Mouse (Mus musculus) heart, adult 2 months (tissue): ENCODE data around the gene Gdf15. TPM values are rescaled to one million over a fixed set of nuclear protein-coding genes. Genes with fewer than 3 reads are reported as not detected.

ENCODE experiments used
- DNase-seq, 2 experiments: peaks; one replicate each; pipeline ENCODE4 v3.0.0; 2021
- H3K27ac ChIP-seq: fragments of 200-600 bp; 2 replicates; pipeline ENCODE4 v1.8.1; 2022
- H3K27me3 ChIP-seq: fragments of 200-500 bp; 2 replicates; pipeline ENCODE4 v1.6.1; 2012; ENCODE audit warnings: mild to moderate bottlenecking, low read length, inconsistent platforms, mixed read lengths; ENCODE audit not compliant: control insufficient read depth, insufficient read depth
- H3K36me3 ChIP-seq: fragments of 200-500 bp; 2 replicates; pipeline ENCODE4 v1.6.1; 2012; ENCODE audit warnings: low read length, inconsistent platforms; ENCODE audit not compliant: control insufficient read depth, insufficient read depth
- H3K4me1 ChIP-seq: fragments of 200-500 bp; 2 replicates; pipeline ENCODE4 v1.6.1; 2011; ENCODE audit warnings: low read length; ENCODE audit not compliant: control insufficient read depth, insufficient read depth
- H3K4me3 ChIP-seq: fragments of 200-600 bp; 2 replicates; pipeline ENCODE4 v1.8.1; 2022
- H3K79me2 ChIP-seq: fragments of 200-500 bp; replicated peaks from 2 replicates; pipeline ENCODE4 v1.6.1; 2012; ENCODE audit warnings: mild to moderate bottlenecking, inconsistent platforms, low read length, moderate library complexity, mixed read lengths; ENCODE audit not compliant: control insufficient read depth, insufficient read depth
- H3K9ac ChIP-seq: fragments of 200-500 bp; 2 replicates; pipeline ENCODE4 v1.6.1; 2012; ENCODE audit warnings: low read depth, mild to moderate bottlenecking, control low read depth, inconsistent platforms, low read length, mixed read lengths
- CTCF ChIP-seq: fragments of 200-600 bp; IDR thresholded peaks from 2 replicates; pipeline ENCODE4 v1.8.1; 2022; ENCODE audit warnings: antibody characterized with exemption, mild to moderate bottlenecking, moderate library complexity
- EP300 ChIP-seq: fragments of 200-500 bp; IDR thresholded peaks from 2 replicates; pipeline ENCODE4 v1.6.1; 2011; ENCODE audit warnings: low read depth, low read length, control low read depth; ENCODE audit not compliant: insufficient read depth
- POLR2A ChIP-seq: fragments of 200-500 bp; IDR thresholded peaks from 2 replicates; pipeline ENCODE4 v1.6.1; 2011; ENCODE audit warnings: mild to moderate bottlenecking, low read depth, low read length, control low read depth; ENCODE audit not compliant: insufficient read depth
- WGBS: fragments of 180-500 bp; shearing (Covaris S2); methylation state at CpG from one replicate; pipeline ENCODE4 v1.1.7; 2018; 5-methylcytosine and 5-hydroxymethylcytosine counted together
- intact Hi-C: fragments of 180-260 bp; cut with DNase I; formaldehyde crosslinking; loops from one replicate; pipeline ENCODE4 v1.15.1; 2025
- polyA plus RNA-seq: library from polyadenylated mRNA; depleted of rRNA; stranded (reverse); fragments of >200 nt; gene quantifications from 2 replicates; pipeline ENCODE4 v1.2.3, GENCODE M21; 2012
- total RNA-seq, 2 experiments: library from RNA; stranded (reverse); gene quantifications; 2 replicates each; pipeline ENCODE4 v1.2.3; 2021

Gene Gdf15
- total and polyA plus RNA-seq, 3 experiments, result 1.1 to 3.8 (median 2.0) TPM

DNA sequence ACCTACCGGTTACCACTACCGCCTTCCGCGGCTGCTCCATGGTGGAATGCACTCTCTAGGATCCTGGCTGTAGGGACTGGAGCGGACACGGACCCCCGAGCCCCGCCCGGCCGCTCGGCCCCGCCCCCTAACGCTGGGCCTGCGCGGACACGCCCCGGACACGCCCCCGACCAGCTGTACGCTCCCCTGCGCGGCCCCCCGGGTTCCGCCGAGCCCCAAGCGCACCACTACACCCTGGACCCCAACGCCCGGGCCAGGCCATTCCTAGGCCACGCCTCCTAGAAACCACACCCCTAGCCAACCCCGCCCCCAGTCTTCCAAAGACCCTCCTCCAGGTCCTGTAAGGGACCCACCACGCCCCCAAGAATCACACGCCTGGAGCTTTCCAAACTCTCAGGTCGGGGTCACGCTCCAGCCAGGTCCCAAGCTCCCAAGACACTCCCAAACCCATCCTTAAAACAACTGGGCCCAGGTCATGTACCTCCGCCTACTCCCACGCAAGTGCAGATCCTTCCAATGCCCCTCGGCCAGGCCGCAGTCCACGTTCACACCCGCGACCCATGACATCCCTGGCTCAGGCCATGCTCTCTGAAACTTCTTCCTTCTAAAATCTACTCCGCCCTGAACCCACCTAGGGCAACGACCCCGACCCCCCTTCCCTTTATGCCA, 27.5 kb upstream of the Gdf15 start:
- Histone ChIP-seq H3K36me3 (no peaks in the 10 kb centered on the region), H3K4me3 (peak overlapping the region; percentile 81), H3K27me3 (no peaks in the 10 kb centered on the region), H3K27ac (peak overlapping the region; percentile 81), H3K4me1 (peaks cover 6% of the 10 kb centered on the region), H3K9ac (peak overlapping the region; percentile 88), H3K79me2 (no peaks in the 10 kb centered on the region)
- intact Hi-C loops, result no loop called here
- TF ChIP-seq EP300, result peak; percentile 37; the same call in 1 of the 2 replicates
- peak; percentile 83; the same call in 1 of the 2 replicates for TF ChIP-seq POLR2A
- TF ChIP-seq CTCF, result no peak
- peak; percentile 91 to 92 for DNase-seq
- 2% methylated on average over 44 of the region's 44 CpGs for WGBS

DNA sequence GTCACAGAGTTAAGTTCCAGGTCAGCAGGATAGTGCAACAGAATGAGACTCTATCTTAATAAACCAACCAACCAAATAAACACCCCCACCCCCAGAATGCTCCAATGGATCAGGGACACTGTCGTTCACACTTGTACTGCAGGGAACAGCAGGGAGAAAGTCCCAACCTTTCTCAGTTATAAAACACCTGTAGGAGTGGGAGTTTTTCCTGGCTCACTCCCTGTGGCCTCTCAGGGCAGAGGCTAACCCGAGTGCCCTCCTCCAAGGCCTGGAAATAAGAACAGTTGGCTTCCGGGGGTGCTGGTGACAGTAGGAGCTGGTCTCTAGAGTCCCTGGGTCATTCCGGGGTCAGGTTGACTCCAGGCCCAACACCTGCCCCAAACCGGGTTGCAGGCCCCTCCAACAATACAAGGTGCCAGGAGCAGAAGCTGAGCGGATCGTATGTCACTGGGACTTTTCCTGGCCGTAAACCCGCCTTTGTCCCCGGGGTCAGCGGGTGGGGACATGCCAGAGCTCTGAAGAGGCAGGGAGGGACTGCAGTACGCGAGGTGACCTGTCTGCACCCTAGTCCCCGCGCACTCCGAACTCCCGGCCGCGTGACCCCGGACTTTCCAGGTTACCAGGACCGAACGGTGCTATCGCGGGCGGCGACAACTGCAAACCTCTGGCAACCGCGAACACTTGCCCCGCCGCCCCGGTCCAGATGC, 26.8 kb upstream of the Gdf15 start:
- Histone ChIP-seq H3K4me1 (peaks cover 6% of the 10 kb centered on the region), H3K9ac (peak overlapping the region; percentile 88), H3K36me3 (no peaks in the 10 kb centered on the region), H3K27ac (peak overlapping the region; percentile 81), H3K27me3 (no peaks in the 10 kb centered on the region), H3K4me3 (peak overlapping the region; percentile 81), H3K79me2 (no peaks in the 10 kb centered on the region)
- DNase-seq, result no peak
- 2% methylated on average over 31 of the region's 31 CpGs for WGBS
- TF ChIP-seq CTCF (no peak), EP300 (no peak; the same call in 1 of the 2 replicates), POLR2A (no peak; the same call in 1 of the 2 replicates)
- intact Hi-C loops, result no loop called here

DNA sequence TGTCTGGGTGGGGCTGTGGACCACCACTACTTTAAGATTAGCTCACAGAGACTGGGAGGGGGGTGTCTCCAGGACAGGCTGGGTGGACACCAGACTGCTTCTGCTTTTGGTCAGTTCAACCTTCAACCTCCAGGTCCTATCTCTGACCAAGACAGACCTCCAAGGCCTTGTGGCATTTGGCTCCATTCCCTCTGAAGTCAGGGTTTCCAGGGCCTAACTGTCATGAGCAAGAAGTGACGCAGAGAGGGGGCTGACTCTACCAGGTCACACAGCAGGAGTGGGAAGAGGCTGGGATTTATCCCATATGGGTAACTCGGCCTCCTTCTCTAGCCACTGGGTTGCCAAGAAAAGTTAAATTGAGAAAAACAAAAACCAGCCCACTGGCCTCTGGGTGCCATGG, 25.5 kb upstream of the Gdf15 start:
- Histone ChIP-seq H3K9ac (no peak overlapping the region), H3K27me3 (no peaks in the 10 kb centered on the region), H3K4me1 (peaks cover 6% of the 10 kb centered on the region), H3K36me3 (no peaks in the 10 kb centered on the region), H3K27ac (no peak overlapping the region), H3K79me2 (no peaks in the 10 kb centered on the region), H3K4me3 (no peak overlapping the region)
- no peak for TF ChIP-seq EP300
- no peak for TF ChIP-seq CTCF
- TF ChIP-seq POLR2A, result no peak
- 85% methylated on average over 2 of the region's 2 CpGs for WGBS
- peak in 1 of 2 experiments; percentile 16 for DNase-seq
- intact Hi-C loops, result no loop called here

DNA sequence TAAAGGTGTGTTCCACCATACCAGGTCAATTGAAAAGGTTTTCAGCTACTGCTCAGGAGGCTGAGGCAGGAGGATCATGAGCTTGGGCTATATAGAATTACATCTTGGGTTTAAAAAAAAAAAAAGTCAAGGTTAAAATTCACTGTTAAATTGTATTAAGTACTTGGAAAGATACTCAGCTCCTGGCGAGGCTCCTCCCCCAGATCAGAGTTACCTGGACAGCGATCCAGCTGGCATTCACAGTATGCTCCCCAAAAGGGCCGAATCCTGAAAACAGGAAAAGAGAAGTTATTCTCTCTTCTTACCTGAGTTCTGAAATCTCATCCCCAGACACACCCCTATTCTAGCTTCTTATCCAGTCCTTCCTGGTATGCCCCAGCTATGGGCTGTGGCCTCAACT, 25.0 kb upstream of the Gdf15 start:
- TF ChIP-seq EP300, result no peak
- intact Hi-C loops, result no loop called here
- Histone ChIP-seq H3K4me3 (no peak overlapping the region), H3K36me3 (no peaks in the 10 kb centered on the region), H3K27me3 (no peaks in the 10 kb centered on the region), H3K4me1 (peaks cover 6% of the 10 kb centered on the region), H3K9ac (no peak overlapping the region), H3K27ac (no peak overlapping the region), H3K79me2 (no peaks in the 10 kb centered on the region)
- WGBS, result 96% methylated on average over 3 of the region's 3 CpGs
- DNase-seq, result no peak

DNA sequence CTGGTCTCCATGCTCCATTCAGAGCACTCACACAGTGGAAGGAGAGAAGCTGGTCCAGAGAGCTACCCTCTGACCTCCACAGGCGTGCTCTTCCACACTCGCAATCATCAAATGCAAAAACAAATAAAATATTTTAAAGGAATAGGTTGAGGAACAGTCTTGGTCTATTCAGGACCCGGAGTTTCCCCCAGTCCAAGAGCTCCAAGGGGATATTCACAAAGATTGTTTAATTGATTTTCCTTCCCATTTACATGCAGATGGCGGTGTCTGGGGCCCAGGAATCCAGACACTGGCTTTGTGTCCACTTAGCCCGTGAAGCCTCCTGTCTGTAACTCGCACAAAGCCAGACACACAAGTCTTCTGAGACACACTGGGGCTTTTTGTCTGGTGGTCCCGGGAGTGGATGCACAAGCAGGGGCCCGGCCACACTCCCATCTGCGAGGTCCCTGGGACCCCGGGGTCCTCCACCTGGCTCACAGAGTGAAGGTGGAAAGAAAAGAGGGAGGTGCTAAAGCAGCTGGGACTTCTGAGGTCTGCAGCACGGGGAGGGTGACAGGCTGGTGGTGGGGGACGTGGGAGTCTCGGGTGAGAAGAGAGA, 24.0 kb upstream of the Gdf15 start:
- Histone ChIP-seq H3K27me3 (no peaks in the 10 kb centered on the region), H3K4me3 (no peak overlapping the region), H3K36me3 (no peaks in the 10 kb centered on the region), H3K79me2 (no peaks in the 10 kb centered on the region), H3K4me1 (peaks cover 6% of the 10 kb centered on the region), H3K27ac (no peak overlapping the region), H3K9ac (no peak overlapping the region)
- DNase-seq, result no peak
- TF ChIP-seq EP300 (no peak), CTCF (no peak), POLR2A (no peak)
- intact Hi-C loops, result no loop called here
- 84% methylated on average over 13 of the region's 13 CpGs for WGBS

DNA sequence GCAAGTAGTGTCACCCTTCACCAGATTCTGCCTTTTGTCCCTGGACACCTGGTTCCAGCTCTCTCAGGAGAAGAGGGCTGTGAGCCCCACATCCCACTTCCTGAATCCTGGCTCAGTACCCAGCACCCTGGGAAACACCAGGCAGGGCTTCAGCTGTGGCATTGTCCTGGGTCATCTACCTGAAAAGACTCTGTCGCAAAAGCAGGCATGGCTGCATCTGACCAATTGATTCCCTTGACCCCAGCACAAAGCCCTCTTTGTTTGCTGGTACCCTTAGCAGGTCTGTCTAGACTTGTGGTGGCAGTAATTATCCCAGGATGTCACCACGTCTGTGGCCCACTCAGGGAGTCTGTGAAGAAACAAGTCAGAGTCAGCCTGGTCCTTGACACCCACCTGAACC, 23.2 kb upstream of the Gdf15 start:
- Histone ChIP-seq H3K27ac (no peak overlapping the region), H3K4me1 (peaks cover 6% of the 10 kb centered on the region), H3K4me3 (no peak overlapping the region), H3K27me3 (no peaks in the 10 kb centered on the region), H3K79me2 (no peaks in the 10 kb centered on the region), H3K36me3 (no peaks in the 10 kb centered on the region), H3K9ac (no peak overlapping the region)
- WGBS, result 74% methylated on average over 2 of the region's 2 CpGs
- peak in 1 of 2 experiments; percentile 1 for DNase-seq
- intact Hi-C loops, result no loop called here
- TF ChIP-seq CTCF (no peak), EP300 (no peak), POLR2A (no peak)
